Mouse (Mus musculus) cerebellum, postnatal 10 days (tissue): Measurements from ENCODE around the gene Scgb1b18.
"Not testable (repeated sequence)": the region's sequence is repeated elsewhere in the genome, so short reads cannot be mapped to it uniquely, and the experiment has no call there.

ENCODE experiments used
- DNase-seq, 2 experiments: peaks; one replicate each; pipeline ENCODE4 v3.0.0; 2021; ENCODE audit warnings: mixed read lengths in 2 of 2

The Scgb1b18 gene

DNA sequence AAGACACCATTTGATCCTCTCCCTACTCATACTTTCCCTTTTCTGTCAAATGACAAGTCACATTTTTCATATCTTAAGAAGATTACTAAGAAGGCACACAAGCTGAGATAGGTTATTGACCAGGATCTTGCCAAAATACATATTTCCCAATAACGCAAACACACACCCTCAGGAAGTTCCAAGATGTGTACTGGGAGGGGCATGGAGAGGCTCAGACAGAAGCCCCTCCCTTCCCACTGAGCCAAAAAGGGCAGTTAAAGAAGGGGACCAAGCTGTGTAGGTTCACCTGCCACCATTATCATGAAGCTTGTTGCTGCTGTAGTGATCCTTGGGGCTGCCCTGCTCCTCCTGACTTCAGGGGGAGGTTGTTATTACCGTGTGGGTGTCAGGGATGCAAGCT is at the start of gene Scgb1b18:
Gene Scgb1b18 (plus strand): TSS at position 301 of the 400 bp plus-strand sequence.
- DNase-seq = not testable (repeated sequence)

DNA sequence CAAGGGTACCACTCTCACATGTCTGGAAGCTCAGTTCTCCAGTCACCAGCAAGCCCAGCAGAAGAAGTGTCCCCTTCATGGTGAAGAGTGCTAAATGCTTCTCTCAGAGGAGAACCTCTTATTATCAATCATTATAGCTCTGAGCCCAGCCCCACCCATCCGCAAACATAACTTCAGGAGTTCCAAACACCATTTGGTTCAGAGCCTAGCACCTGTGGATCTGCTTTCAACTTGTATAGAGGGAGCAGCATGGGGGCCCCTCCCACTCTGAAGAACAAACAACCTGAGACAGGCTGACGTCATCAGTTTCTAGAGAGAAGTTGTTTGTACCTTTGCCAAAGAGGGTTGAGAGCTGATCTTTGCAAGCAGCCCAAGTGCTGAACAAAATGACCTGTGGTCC is 11.6 kb upstream of the Scgb1b18 start, which contains the start of gene Scgb2b18:
Gene Scgb2b18 (minus strand): TSS at position 101 of the 400 bp plus-strand sequence.
- DNase-seq = not testable (repeated sequence)
